Mouse (Mus musculus) cerebellum, postnatal 36 days (tissue): ENCODE measurements around the gene Setx.
"Not testable (repeated sequence)": the region's sequence is repeated elsewhere in the genome, so short reads cannot be mapped to it uniquely, and the experiment has no call there.

Experiments
- DNase-seq, 2 experiments: peaks; one replicate each; pipeline ENCODE4 v3.0.0; 2021 to 2022; ENCODE audit warnings: mixed read lengths in 2 of 2

Setx gene

DNA sequence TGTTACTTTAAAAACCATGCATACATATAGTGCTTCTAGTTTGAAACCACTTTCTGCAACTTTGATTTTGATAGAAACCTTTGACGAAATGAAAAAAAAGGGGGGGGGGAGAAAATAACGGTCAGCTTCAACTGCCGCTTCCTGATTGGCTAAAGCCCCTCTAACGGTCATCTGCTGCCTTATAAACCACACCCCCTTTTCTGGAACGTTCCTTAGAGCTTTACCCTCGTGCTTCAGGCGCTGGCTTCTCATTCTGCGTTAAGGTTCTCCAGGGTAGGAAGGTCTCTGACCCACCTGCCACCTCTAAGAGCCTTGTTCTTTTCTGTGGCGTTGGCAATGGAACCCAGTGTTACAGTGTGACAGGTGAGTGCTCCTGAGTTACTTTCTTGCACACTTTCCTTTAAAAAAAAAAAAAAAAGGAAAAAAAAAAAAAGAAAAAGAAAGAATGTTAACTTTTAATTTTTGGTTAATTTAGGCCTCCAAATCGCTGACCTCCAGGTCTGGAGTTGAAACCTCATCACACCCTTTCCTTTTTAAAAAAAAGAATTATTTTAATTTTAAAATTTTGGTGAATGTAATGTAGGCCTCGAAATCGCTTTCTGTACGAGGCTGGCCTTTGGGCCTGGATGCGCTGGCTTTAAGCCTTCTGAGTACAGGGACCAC lies at the start of gene Setx:
Setx (plus strand) TSS at position 275 of the 663 bp plus-strand sequence.
- DNase-seq, result peak in 1 of 2 experiments; percentile 16

DNA sequence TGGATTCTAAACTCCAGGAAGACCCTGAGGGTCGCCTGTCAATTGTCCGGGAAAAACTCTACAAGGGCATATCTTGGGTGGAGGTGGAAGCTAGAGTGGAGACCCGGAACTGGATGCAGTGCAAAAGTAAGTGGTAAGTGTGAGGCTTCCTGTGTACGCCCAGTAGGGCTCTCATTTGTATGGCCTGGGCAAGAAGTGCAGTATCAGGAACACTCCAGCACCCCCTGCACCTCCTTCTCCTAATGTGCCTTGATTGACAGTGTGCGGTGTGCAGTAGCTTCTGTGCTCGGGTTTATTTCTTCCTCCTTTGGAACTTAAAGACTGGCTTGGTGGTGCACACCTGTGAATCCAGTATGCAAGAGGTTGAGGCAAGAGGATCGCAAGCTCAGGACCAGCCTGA lies 49.3 kb upstream of the Setx start:
- DNase-seq, result no peak

DNA sequence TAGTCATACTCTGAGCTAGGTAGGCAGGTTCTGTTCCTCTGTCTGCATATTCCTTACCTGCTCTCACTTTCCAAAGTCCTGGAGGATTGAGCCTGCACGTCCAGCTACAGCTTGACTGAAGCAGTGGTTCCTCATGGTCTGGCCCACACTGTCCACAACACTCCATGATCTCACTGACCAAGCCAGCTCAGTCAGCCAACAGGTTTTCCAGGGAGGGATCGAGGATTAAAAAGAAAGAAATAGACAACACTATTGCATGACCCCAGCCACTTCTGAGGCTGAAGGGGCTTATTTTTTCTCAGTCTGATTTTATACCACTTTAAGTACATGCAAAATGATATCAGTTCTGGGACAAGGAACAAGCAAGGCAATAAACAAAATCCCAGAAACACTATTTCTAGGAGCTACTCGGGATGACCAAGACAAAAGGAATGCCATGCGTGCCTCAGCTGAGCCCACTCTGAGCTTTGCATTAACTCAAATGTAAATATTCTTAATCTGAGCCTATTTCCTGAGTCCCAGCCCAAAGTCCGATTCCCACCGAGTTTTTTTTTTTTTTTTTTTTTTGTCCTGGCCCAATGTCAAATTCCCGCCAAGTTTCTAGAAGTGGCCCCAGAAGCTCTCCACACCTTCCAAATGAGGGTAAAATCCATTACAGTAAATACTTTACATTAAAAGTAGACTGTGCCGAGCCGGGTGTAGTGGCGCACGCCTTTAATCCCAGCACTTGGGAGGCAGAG lies 48.5 kb upstream of the Setx start:
- no peak for DNase-seq

DNA sequence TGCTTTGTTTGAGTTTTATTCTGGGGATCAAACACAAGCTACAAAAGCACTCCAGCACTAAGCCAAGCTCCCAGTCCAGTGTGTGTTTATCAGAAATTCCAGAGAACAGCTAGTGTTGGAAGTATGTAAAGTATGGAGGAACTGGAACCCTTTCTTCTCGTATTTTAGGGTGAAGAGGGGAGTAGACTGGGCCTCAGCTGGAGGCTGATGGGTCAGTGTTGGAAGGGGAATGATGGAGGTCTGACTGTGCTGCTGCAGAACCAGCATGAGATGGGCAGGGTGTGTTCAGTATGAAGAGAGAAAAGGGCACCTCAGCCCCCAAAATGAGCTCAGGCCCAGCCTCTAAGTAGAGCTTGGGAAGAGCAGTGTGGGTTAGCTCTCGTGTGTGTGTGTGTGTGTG lies 47.8 kb upstream of the Setx start:
- DNase-seq, result no peak

DNA sequence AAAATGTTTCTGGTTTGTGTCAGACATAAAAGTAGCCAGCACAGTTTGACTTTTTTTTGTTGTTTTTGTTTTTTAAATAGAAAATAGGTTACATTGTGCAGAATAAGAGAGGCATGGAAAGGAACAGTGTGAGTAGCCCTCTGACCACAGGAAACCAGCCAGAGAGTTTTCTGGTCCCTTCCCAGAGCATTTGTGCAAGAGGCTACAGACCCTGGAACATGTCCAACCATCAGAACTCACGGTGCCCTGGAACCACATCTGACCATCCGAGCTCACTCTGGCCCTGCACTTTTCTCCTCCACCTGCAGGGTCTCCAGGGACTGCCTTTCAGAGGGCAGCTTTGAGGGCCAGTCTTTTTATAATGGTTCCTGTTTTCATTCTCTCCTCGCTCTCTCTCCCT lies 42.0 kb upstream of the Setx start:
- DNase-seq, result no peak

DNA sequence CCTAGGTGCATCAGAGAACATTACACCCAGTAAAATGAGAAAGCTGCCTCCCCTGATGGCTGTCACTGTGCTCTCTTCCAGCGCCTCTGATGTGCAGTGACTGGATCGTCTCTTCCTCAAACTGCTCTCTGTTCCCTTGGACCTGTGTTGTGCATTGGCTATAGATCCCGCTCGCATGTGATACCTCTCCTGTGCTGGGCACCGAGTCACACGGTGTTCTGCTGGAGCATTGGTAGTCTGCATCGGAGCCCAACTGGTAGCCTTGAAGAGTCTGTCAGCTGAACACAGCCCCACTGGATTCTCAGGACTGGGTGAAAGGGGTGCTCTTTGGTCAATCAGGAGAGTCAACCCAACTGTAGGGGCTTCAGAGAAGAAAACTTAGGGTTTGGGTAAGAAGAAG lies 38.0 kb upstream of the Setx start:
- DNase-seq, result no peak

DNA sequence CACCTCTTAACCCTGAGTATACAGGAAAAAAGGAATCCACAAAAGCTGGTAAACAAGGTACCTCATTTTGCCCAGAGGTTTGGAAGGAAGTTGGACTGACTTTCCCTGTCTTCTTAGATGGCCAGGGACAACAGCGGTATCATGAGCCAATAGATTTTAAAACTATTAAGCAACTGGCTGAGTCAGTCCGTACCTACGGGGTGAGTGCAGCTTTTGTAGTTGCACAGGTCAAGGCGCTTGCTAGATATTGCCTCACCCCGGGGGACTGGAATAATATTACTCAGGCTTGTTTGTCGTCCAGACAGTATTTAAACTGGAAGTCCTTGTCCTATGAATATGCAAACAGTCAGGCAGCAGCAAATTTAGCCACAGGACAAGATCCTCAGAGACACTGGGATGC lies 34.7 kb upstream of the Setx start:
- DNase-seq, result not testable (repeated sequence)

DNA sequence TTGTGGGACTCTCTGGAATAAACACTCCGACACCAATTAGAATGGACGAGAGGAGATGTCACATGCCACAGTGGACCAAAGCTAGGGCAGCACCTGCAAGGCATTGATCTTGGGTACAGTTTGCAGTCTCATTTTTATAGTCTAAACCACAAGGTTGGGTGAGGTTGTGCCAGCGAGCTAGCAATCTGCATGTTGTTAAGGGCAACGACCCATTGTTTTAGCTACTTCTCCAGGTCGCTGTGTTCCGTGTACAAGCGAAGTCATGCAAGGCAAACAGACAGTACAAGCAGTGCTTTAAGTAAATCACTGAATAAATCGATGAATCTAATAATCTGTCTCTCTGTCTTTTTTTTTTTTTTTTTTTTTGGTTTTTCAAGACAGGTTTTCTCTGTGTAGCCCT lies 28.3 kb upstream of the Setx start:
- no peak for DNase-seq

DNA sequence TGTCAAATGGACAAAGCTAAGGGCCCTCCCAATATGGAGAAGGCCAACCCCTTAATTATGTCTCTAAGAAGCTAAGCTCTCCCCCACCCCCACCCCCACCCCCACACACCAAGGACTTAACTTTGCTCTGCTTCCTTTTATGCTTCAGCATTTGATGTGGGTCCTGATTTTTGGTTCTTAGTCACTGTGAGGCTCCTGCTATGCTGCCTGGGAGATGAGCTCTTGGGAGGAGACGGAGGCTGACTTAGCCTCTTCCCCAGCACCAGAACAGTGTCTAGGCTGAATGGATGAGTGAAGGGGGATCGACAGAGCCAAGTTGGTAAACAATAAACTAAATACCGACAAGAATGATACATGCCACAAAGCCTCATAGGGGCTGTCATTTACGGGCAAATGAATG lies 27.2 kb upstream of the Setx start:
- DNase-seq, result no peak

DNA sequence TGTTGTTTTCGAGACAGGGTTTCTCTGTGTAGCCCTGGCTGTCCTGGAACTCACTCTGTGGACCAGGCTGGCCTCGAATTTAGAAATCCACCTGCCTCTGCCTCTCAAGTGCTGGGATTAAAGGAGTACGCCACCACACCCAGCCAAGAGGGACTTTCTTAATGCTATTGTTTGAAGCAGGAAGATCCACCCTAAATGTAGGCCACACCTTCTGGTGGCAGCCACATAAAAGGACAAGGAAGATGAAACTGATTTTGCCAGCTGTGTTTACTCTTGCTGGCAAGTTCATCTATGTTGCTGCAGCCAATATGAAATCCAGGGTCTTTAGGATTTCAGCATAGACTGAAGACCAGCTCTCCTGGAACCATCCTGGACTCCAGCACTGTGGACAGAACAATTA lies 26.5 kb upstream of the Setx start:
- DNase-seq, result no peak

DNA sequence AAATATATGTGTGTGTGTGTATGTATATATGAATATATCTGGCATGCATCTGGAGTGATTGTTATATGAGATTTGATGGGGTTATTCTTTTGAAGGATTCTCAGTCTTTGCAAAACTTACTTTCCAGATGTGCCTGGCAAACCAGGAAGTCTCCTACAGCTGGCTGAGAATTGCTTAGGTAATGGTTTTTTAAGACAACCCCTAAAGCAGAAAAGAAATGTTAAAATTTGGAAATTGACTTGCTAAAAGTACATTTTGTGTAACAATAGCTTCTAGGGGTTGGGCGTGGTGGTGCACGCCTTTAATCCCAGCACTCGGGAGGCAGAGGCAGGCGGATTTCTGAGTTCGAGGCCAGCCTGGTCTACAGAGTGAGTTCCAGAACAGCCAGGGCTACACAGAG lies 26.0 kb upstream of the Setx start:
- not testable (repeated sequence) for DNase-seq

DNA sequence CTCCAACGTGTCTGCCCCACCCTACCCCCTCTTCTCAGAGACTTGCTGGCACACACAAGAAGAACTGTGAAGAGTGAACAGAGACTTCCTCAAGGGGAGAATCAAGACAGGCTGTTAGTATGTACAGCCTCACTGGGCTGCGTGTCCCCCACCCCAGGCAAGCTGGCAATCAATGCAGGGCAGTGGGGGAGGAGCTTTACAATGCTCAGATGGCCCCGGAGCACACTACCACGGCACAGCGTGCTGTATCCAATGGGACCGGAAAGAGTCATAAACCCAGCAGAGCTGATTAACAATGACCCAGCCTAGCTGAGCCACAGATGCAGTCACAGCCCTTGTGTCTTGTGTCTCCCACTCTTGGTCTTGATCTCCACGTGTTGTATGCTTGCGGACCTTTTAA lies 25.2 kb upstream of the Setx start:
- DNase-seq, result no peak

DNA sequence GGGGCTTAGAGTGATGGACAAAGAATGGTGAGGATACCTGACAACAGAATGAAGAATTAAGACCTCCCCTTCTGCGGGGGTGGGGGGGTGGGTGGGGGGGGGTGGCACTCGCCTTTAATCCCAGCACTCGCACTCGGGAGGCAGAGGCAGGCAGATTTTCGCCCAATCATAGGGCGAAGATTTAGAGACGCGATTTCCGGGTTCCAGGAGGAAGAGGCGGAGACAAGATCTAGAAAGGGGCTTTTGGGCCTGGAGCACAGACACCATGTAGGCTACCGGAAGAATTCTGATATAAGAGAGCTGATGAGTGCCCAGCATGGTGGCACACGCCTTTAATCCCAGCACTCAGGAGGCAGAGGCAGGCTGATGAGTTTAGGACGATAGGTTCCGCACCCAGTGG lies 24.3 kb upstream of the Setx start:
- DNase-seq, result no peak

DNA sequence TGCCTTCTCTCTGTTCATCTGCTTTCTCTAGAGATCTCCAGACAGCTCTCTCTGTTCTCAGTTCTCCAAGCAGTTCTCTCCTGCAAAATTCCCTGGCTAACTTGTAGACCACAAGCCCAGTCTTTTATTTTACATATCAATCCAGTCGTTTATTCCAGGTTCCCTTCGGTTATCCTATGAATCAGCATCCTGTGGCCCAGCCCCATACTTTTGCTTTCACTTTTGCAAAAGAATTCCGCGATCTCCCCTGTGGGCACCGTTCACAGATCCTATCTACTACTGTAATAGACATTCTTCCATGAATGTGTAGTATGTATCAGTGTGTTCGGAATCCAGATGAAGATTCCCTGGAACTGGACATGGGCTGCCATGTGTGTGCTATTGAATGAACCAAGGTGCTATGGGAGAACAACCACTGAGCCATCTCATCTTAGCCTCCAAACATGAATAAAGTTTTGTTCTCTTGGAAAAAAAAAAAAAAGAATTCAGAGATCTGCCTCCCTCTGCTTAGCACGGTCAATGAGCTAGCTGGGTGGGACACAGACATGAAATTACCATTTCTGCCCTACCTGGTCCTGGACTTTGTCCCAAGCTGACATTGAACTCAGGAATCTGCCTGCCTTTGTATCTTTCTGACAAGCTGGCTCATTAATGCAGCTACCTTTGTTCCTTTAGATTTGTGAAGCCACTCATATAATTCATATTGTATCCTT lies 23.0 kb upstream of the Setx start:
- DNase-seq, result no peak

DNA sequence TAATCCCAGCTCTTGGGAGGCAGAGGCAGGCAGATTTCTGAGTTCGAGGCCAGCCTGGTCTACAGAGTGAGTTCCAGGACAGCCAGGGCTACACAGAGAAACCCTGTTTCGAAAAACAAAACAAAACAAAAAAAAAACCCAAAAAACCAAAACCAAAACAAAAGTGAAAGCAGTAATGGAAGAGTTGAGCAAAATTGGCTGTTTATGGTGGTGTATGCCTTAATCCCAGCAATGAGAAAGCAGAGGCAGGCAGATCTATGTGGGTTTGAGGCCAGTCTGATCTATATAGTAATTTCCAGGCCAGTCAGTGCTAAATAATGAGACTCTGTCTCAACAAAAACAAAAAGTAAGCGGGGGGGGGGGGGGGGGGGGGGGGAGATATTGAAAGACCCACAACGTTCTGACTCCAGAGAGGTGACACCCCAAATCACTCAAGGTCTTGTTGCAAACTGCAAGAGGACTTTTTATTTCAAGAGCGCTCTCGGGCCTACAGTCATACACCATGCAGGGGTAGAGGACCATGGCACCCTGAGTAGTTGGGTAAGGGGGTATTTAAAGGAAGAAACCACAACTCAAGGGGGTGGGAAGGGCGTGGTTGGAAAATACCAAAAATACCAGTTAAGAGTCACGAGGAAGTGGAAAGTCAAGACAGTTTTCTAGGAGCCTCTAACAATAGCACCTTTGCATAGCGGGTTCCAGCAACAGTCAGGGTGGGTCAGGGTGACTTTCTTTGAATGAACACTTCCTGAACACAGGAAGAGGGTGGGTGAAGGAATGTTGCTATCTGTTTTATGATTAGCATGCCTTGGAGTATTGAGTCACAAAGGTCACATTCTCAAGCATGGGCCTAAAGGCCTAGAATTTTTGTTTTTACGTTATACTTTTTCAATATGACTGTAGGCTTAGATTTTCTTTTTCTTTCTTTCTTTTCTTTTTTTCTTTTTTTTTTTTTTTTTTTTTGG lies 21.3 kb upstream of the Setx start:
- DNase-seq, result not testable (repeated sequence)

DNA sequence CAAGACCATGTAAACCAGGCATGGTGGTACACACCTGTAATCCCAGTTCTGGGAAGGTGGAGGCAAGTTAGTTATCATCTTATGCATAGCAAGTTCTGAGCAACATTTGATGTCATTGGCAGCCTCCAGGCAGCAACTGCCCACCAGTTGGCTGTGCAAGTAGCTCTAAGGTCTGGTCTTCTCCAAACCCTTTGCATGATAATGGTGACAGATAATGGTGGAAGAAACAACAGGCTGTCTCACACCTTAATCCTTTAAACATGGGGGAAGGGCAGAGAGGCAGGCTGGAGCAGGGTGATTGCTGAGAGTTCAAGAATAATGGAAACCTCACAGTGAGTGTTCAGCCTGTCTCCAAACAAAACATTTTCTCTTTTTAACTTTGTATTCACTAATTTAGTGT lies 3.0 kb upstream of the Setx start:
- DNase-seq, result no peak

DNA sequence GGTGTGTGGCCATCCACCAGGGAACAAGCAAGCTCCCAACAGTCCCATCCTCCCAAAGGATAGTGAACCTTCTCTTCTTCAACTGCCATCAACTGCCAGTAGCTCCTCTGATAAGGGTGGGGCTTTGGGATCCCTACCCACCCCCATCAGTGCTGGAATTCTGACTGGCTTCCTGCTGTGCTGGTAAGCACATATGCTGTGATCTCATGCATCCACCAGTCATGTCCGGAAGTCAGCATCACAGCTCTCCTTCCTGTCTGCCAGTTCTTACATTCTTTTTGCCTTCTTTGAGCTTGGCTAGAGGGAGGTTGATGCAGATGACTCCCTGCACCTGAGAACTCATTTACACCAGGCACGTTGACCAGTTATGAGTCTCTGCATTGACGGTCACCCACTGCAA lies 1.5 kb upstream of the Setx start:
- DNase-seq, result no peak

DNA sequence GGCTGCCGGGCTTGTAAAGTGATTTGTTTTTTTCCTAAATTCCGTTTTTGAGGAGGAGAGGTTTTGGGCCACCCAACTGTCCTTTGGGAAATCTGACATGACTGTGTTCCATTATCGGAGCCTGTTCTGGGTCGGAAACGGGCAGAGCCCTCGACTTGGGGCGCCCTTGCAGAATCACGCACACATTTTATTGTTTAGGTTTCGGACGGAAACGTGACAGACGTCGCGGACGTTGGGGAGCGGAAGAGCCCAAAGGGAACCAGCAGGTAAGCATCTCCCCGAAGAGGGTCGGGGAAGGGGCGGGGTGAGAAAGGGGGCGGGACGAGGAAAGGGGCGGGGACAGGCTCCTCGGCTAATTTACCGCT lies 572 bp downstream of the Setx start:
- no peak for DNase-seq

DNA sequence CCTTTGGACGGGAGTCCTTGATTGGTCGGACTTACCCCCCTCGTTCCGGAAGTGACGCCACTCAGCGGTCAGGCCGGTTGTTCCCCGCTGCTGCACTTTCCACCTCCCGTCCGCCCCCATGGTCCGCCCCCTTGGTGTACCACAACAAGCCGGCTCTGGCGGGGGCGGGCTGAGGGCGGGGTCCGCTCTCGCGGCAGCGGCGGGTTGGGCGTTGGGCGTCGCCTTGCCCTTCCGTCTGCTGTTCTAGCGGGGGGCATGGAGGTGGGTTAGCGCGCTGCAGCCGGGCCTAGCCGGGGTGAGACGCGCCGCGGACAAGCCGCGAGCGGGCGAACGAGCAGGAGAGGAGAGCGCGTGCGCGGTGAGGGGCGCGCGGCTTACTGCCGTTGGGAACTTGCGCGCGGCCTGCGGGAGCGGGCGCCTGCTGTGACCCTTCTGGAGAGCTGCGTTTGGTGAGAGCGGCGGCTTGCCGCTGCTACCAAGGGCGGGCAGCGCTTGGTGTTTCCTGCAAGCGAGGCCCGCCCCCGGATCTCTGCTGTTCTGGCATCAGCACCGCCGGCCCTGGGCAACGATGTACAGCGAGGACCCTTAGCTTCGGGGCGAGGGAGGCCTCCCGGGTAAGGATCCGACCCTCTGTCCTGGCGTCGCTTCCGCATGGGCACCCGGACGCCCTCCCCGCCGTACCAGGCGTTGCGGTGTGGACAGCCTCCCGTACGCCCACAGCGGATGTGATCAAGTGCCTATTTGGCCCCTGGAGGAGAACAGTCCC lies 1.1 kb downstream of the Setx start:
- DNase-seq, result peak; percentile 97 to 99

DNA sequence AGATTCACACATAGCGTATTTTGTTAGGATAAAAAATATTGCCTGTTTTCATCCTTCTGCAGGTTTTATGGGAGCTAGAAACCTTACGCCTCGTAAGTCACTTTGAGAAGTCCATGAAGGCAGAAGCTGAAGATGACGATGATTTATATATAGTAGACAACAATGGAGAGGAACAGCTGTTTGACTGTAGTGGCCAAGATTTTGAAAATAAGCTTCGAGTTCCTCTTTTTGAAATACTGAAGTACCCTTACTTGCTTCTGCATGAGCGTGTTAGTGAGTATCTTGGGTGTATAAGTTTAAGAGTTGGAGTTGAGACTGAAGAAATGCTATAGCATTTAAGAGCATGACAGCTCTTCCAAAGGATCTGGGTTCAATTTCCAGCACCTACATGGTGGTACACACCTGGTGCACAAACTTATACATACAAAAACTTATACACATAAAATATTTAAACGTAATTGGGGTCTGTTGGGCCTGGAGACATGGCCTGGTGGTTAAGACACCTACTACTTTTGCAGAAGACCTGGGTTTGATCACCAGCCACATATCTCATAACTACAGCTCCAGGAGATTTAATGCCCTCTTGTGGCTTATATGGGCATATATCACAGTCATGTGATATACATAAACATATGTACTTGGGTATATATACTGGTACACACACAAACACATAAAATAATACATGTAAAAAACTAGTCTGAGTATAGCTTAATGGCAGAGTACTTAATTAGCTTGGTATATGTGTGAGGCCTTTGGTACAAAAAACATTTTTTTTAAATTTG lies 6.3 kb downstream of the Setx start:
- no peak for DNase-seq

DNA sequence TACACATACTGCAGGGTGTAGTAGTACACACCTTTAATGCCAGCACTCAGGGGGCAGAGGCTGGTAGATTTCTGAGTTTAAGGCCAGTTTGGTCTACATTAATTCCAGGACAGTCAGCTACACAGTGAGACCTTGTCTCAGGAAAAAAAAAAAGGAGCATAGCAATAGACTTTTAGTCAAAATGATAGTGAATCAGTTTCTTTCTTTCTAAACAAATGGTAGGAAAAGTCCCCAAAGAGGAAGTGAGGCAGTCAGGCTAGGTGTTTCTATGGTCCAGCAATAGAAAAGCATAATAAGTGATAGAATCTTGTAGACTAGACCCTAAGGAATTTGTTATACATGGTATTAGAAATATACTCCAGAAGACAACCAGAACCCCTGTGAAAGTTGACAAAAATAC lies 11.2 kb downstream of the Setx start:
- DNase-seq, result no peak
